Mouse (Mus musculus) mouse embryonic stem cell (cell line): Measurements from ENCODE around the gene Gm16506.
"Not testable (repeated sequence)": the region's sequence is repeated elsewhere in the genome, so short reads cannot be mapped to it uniquely, and the experiment has no call there.

Source experiments
- in situ Hi-C, 2 experiments: fragments of 300-500 bp; cut with MboI; formaldehyde crosslinking; loops; 1 replicate in 1 of 2; 3 replicates in 1 of 2; pipeline ENCODE4 v1.14.3; 2019 to 2020; ENCODE audit warnings: low sequenced_read_pairs in 2 of 2, low pct_unique_long_range_greater_than_20kb in 1 of 2, mixed read lengths in 1 of 2; ENCODE audit not compliant: unreplicated experiment in 1 of 2

Gene Gm16506

GRCm38 (mm10) chr14:43727385-43727784, at the start of gene Gm16506:
Gm16506 (minus strand) TSS chr14:43727485.
- in situ Hi-C loops = not testable (repeated sequence)

DNA sequence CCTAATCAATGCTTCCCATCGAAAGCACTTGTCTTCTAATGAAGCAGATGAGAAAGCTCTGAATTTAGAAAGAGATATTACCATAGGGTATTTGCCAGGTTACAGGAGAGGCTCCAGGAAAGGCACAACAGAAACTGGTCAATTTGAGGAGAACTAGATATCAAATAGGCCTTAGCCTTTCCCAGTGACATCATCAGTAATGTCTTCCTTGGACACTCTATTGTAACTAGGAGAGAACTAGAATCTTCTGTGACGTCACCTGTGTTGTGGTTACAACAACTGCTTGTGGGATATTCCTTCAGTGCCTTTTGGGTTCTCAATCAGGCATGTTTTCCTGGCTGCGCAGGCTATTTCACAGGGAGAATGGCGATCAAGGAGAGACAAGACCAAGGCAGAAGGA, 20.3 kb upstream of the Gm16506 start, which contains the start of gene Gm6526:
TSS of gene Gm6526 (plus strand) at position 301 of the 400 bp plus-strand sequence.
- in situ Hi-C loops = not testable (repeated sequence)

GRCm38 (mm10) chr14:43697621-43698020, 29.7 kb downstream of the Gm16506 start, which contains the start of gene Gm7324:
Gm7324 (plus strand) TSS chr14:43697828.
- in situ Hi-C loops = not testable (repeated sequence)

DNA sequence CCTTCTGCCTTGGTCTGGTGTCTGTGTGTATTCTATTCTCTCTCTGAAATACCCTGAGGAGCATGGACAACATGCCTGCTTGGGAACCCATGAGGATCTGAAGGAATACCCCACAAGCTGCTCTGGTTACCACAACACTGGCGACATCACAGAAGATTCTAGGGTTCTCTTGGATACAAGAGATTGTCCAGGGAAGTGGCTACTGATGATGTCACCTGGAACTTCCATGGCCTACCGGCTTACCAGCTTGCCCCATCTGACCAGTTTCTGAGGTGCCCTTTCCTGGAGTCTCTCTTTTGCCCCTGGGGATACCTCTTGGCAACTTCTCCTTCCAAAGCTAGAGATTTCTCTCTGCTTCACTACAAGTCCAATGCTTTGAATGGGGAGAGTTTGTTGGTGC, 50.2 kb downstream of the Gm16506 start, which contains the start of gene Gm8165:
TSS of gene Gm8165 (minus strand) at position 101 of the 400 bp plus-strand sequence.
- in situ Hi-C loops = not testable (repeated sequence)
